Mouse (Mus musculus) spleen, adult 12 weeks (tissue): ENCODE measurements around the gene Cotl1.
A peak's percentile ranks its signal among the peaks of the same experiment; 100 is the strongest.
"Not testable (repeated sequence)": the region's sequence is repeated elsewhere in the genome, so short reads cannot be mapped to it uniquely, and the experiment has no call there.

Experiments used
- DNase-seq: peaks from one replicate; pipeline ENCODE4 v3.0.0; 2022; ENCODE audit warnings: low spot score

The Cotl1 gene

GRCm38 (mm10) chr8:119840275-119840808 is at the start of gene Cotl1:
Gene Cotl1 (minus strand): TSS chr8:119840544.
- DNase-seq: peak; percentile 88

GRCm38 (mm10) chr8:119888012-119888411 is 47.7 kb upstream of the Cotl1 start:
- no peak for DNase-seq

GRCm38 (mm10) chr8:119887130-119887529 is 46.8 kb upstream of the Cotl1 start:
- peak; percentile 37 for DNase-seq

GRCm38 (mm10) chr8:119885612-119886011 is 45.3 kb upstream of the Cotl1 start:
- no peak for DNase-seq

GRCm38 (mm10) chr8:119883281-119883680 is 42.9 kb upstream of the Cotl1 start:
- DNase-seq: no peak

GRCm38 (mm10) chr8:119881917-119882316 is 41.6 kb upstream of the Cotl1 start:
- no peak for DNase-seq

- DNase-seq: no peak
These were observed 41.0 kb upstream of the Cotl1 start for GRCm38 (mm10) chr8:119881301-119881700.

- DNase-seq: no peak
These were observed 32.8 kb upstream of the Cotl1 start for GRCm38 (mm10) chr8:119873181-119873580.

- DNase-seq: no peak
These were observed 29.3 kb upstream of the Cotl1 start for GRCm38 (mm10) chr8:119869616-119870015.

GRCm38 (mm10) chr8:119862749-119863148 is 22.4 kb upstream of the Cotl1 start:
- no peak for DNase-seq

GRCm38 (mm10) chr8:119862390-119862734 is 22.0 kb upstream of the Cotl1 start:
- DNase-seq: no peak

- peak; percentile 91 for DNase-seq
These were observed 21.5 kb upstream of the Cotl1 start, which contains the start of gene Klhl36 for GRCm38 (mm10) chr8:119861706-119862389. Gene Klhl36 (plus strand): TSS chr8:119862266.

GRCm38 (mm10) chr8:119857767-119858166 is 17.4 kb upstream of the Cotl1 start:
- no peak for DNase-seq

- no peak for DNase-seq
These were observed 15.3 kb upstream of the Cotl1 start for GRCm38 (mm10) chr8:119855656-119856055.

- DNase-seq: no peak
These were observed 13.7 kb upstream of the Cotl1 start for GRCm38 (mm10) chr8:119854035-119854434.

- no peak for DNase-seq
These were observed 13.2 kb upstream of the Cotl1 start for GRCm38 (mm10) chr8:119853521-119853920.

- DNase-seq: no peak
These were observed 7.0 kb upstream of the Cotl1 start for GRCm38 (mm10) chr8:119847232-119847922.

GRCm38 (mm10) chr8:119845741-119846140 is 5.4 kb upstream of the Cotl1 start:
- DNase-seq: not testable (repeated sequence)

- no peak for DNase-seq
These were observed 4.2 kb upstream of the Cotl1 start for GRCm38 (mm10) chr8:119844577-119844976.

- DNase-seq: peak; percentile 60
These were observed 3.1 kb upstream of the Cotl1 start for GRCm38 (mm10) chr8:119843444-119843843.

- DNase-seq: no peak
These were observed 614 bp upstream of the Cotl1 start for GRCm38 (mm10) chr8:119840905-119841411.

- DNase-seq: no peak
These were observed 824 bp downstream of the Cotl1 start for GRCm38 (mm10) chr8:119839419-119840021.

- DNase-seq: no peak
These were observed 1.4 kb downstream of the Cotl1 start for GRCm38 (mm10) chr8:119838983-119839340.
